Mouse (Mus musculus) megakaryocyte, embryonic 14.5 days (primary cell): ENCODE results near the gene Mrpl51. TPM values are rescaled to one million over a fixed set of nuclear protein-coding genes. Genes with fewer than 3 reads are reported as not detected.
A peak's percentile ranks its signal among the peaks of the same experiment; 100 is the strongest.

ENCODE experiments used
- H3K27me3 ChIP-seq: replicated peaks from 2 replicates; pipeline ENCODE3; 2012; ENCODE audit warnings: inconsistent platforms
- H3K36me3 ChIP-seq: replicated peaks from 2 replicates; pipeline ENCODE3; 2012; ENCODE audit warnings: low read length, inconsistent platforms, mixed read lengths
- H3K4me1 ChIP-seq: 2 replicates; pipeline ENCODE4 v1.6.1; 2012; ENCODE audit warnings: inconsistent platforms
- H3K4me3 ChIP-seq: replicated peaks from 2 replicates; pipeline ENCODE3; 2012; ENCODE audit warnings: moderate library complexity, mild to moderate bottlenecking, inconsistent platforms
- H3K9me3 ChIP-seq: 2 replicates; pipeline ENCODE4 v1.6.1; 2012; ENCODE audit warnings: inconsistent platforms
- FLI1 ChIP-seq: IDR thresholded peaks from 2 replicates; pipeline ENCODE4 v1.6.1; 2012; ENCODE audit warnings: low read length, inconsistent platforms, mixed read lengths
- GATA1 ChIP-seq: IDR thresholded peaks from 3 replicates; pipeline ENCODE4 v1.6.1; 2012; ENCODE audit warnings: mixed read lengths, low read length, inconsistent platforms, borderline replicate concordance
- polyA plus RNA-seq: library from polyadenylated mRNA; stranded (reverse); fragments of >175 nt; gene quantifications from 2 replicates; pipeline ENCODE4 v1.2.3, GENCODE M21; 2012; ENCODE audit warnings: low replicate concordance; ENCODE audit not compliant: insufficient read depth

Mrpl51 gene
- polyA plus RNA-seq: 68.3 and 124 TPM in 2 replicates

DNA sequence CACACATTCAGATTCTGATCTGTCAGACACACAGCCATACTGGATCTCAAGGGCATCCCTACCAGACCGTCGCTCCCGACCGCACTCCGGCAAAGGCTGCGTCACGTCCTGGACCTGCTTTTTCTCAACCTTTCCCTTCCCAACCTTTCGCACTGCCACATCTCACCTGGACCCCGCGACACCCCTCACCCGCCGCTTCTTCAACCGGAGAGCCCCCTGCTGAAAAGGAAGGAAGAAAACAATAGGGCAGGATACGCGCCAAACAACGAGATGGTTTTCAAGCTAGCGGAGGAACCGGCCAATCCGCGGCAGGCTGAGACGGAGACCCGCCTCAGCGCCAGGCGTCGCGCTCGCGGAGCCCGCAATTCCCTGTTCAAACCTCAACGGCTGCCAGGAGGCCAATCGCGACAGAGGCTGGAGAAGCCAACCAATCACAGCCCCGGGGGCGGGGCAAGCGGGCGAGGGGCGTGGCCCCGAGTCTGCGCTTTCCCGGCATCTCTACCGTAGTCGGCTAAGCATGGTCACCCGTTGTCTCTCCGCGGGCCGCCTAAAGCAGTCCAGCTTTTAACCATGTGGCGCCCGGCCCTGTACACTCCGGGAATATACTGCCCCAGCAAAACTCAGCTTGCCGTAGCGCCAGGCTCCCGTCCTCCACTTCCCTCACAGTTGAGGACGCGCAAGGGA is at the start of gene Mrpl51, which contains the start of gene Ncapd2:
Mrpl51 (plus strand) TSS at position 470 of the 684 bp plus-strand sequence.
Ncapd2 (minus strand) TSS at position 370 of the 684 bp plus-strand sequence.
- H3K9me3 ChIP-seq: no peaks in the 10 kb centered on the region
- peaks cover 57% of the 10 kb centered on the region for H3K36me3 ChIP-seq
- no peaks in the 10 kb centered on the region for H3K27me3 ChIP-seq
- H3K4me3 ChIP-seq: peak within 1 kb of the TSS; percentile 99
- TF ChIP-seq GATA1 (no peak), FLI1 (no peak)
- H3K4me1 ChIP-seq: peaks cover 35% of the 10 kb centered on the region

GRCm38 (mm10) chr6:125142436-125142835 is 49.2 kb upstream of the Mrpl51 start:
- Histone ChIP-seq H3K36me3 (peaks cover 74% of the 10 kb centered on the region), H3K9me3 (no peaks in the 10 kb centered on the region), H3K4me3 (no peak overlapping the region), H3K4me1 (peaks cover 45% of the 10 kb centered on the region), H3K27me3 (no peaks in the 10 kb centered on the region)
- TF ChIP-seq FLI1: no peak

DNA sequence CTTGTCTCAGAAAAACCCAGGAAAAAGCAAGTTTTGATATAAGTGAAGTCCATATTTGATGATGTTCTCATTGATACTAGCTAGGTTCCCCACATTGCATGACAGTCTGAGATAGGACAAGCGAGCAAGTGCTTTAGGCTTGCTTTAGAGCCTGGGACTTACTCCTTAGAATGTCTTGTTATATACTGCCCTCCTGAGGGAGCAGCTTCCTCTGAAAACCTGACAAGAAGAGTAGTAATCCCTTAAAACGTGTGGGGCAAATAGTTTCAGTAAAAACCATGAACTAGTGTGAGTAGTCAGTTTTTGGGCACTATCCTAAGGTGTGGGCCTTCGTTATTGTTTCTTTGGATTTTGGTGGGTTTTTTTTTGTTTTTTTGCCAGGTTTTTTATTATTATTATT is 48.5 kb upstream of the Mrpl51 start:
- H3K36me3 ChIP-seq: peaks cover 71% of the 10 kb centered on the region
- H3K4me3 ChIP-seq: no peak overlapping the region
- TF ChIP-seq FLI1 (no peak), GATA1 (no peak)
- H3K27me3 ChIP-seq: no peaks in the 10 kb centered on the region
- H3K9me3 ChIP-seq: no peaks in the 10 kb centered on the region
- peaks cover 52% of the 10 kb centered on the region for H3K4me1 ChIP-seq

DNA sequence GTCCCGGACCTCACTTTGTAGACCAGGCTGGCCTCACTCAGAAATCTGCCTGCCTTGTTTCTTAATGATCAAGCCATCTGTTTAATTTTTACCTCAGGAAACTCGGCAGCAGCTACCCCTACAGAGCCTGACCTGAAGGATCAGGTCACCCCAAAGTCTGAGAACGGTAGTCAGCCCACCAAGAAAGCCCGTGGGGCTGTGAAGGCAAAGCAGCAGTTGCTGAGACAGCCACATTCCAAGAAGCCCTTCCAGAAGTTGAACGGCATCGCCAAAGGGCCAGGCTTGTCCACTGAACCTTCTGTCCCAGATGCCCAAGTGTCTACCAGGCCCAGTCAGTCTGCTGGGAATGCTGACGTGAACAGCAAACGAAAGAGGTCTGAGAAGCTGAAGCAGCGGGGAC is 47.7 kb upstream of the Mrpl51 start:
- Histone ChIP-seq H3K27me3 (no peaks in the 10 kb centered on the region), H3K4me3 (peak overlapping the region; percentile 23), H3K36me3 (peaks cover 71% of the 10 kb centered on the region), H3K4me1 (peaks cover 60% of the 10 kb centered on the region), H3K9me3 (no peaks in the 10 kb centered on the region)
- no peak for TF ChIP-seq GATA1
- no peak for TF ChIP-seq FLI1

GRCm38 (mm10) chr6:125145001-125145400 is 46.6 kb upstream of the Mrpl51 start, which contains the start of gene Iffo1:
TSS of gene Iffo1 (plus strand) at chr6:125145241.
- TF ChIP-seq GATA1 (no peak), FLI1 (no peak)
- Histone ChIP-seq H3K4me1 (peaks cover 66% of the 10 kb centered on the region), H3K36me3 (peaks cover 70% of the 10 kb centered on the region), H3K4me3 (peak within 1 kb of the TSS; percentile 99), H3K9me3 (no peaks in the 10 kb centered on the region), H3K27me3 (no peaks in the 10 kb centered on the region)

DNA sequence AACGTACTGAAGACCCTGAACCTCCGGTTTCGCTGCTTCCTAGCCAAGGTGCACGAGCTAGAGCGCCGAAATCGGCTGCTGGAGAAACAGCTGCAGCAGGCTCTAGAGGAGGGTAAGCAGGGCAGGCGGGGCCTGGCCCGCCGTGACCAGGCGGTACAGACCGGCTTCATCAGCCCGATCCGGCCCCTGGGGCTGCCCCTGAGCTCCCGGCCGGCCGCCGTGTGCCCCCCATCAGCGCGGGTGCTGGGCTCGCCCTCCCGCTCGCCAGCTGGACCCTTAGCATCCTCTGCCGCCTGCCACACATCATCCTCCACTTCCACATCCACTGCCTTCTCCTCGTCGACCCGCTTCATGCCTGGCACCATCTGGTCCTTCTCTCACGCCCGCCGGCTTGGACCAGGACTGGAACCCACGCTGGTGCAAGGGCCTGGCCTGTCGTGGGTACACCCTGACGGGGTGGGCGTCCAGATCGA is 46.1 kb upstream of the Mrpl51 start:
- no peaks in the 10 kb centered on the region for H3K9me3 ChIP-seq
- H3K4me1 ChIP-seq: peaks cover 62% of the 10 kb centered on the region
- TF ChIP-seq GATA1: no peak
- peak overlapping the region; percentile 99 for H3K4me3 ChIP-seq
- H3K27me3 ChIP-seq: no peaks in the 10 kb centered on the region
- peaks cover 68% of the 10 kb centered on the region for H3K36me3 ChIP-seq

- Histone ChIP-seq H3K27me3 (no peaks in the 10 kb centered on the region), H3K4me1 (peaks cover 64% of the 10 kb centered on the region), H3K9me3 (no peaks in the 10 kb centered on the region), H3K36me3 (peaks cover 68% of the 10 kb centered on the region), H3K4me3 (peak overlapping the region; percentile 99)
- TF ChIP-seq FLI1 (no peak), GATA1 (no peak)
Observed at GRCm38 (mm10) chr6:125146148-125146547, 45.5 kb upstream of the Mrpl51 start.

DNA sequence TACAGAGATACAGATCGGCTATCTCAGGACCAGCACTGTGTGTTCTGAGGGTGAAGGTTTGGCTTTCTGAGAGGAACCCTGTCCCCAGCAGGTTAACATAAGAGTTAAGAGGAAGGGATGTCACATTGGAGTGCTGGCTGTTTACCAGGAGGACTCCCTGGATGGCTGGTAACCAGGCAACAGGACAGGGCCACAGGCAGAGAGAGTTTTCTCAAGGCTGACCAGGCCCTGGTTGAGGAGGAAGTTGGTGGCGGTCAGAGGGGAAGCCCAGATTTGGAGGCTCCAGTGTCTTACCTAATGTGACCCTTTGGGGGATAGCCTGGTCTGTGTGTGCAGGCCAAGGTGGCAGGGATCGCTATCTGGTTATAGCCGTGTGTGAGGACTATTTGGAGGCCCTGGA is 44.8 kb upstream of the Mrpl51 start:
- TF ChIP-seq GATA1 (no peak), FLI1 (no peak)
- peaks cover 67% of the 10 kb centered on the region for H3K4me1 ChIP-seq
- peaks cover 68% of the 10 kb centered on the region for H3K36me3 ChIP-seq
- peak overlapping the region; percentile 99 for H3K4me3 ChIP-seq
- H3K9me3 ChIP-seq: no peaks in the 10 kb centered on the region
- no peaks in the 10 kb centered on the region for H3K27me3 ChIP-seq

DNA sequence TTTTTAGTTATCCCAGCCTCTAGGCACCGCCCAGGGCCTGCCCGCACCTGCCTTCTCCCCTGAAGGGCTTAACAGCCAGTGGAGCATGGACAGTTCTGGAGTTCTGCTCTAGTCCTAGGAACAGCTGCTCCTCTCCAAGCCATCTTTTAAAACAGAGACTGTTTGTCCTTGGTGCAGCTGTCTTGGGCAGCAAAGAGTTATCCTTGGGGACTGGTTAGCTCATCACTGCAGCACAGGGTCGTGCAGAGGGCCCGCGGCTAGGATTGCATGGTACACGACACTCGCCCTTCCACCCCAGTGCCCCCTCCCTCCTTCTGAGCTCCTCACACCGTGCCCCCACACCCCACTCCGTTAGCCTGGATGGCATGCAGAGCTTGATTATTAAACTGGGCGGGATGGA is 44.3 kb upstream of the Mrpl51 start:
- Histone ChIP-seq H3K27me3 (no peaks in the 10 kb centered on the region), H3K4me1 (peaks cover 73% of the 10 kb centered on the region), H3K4me3 (peak overlapping the region; percentile 99), H3K9me3 (no peaks in the 10 kb centered on the region), H3K36me3 (peaks cover 68% of the 10 kb centered on the region)
- no peak for TF ChIP-seq FLI1
- no peak for TF ChIP-seq GATA1

DNA sequence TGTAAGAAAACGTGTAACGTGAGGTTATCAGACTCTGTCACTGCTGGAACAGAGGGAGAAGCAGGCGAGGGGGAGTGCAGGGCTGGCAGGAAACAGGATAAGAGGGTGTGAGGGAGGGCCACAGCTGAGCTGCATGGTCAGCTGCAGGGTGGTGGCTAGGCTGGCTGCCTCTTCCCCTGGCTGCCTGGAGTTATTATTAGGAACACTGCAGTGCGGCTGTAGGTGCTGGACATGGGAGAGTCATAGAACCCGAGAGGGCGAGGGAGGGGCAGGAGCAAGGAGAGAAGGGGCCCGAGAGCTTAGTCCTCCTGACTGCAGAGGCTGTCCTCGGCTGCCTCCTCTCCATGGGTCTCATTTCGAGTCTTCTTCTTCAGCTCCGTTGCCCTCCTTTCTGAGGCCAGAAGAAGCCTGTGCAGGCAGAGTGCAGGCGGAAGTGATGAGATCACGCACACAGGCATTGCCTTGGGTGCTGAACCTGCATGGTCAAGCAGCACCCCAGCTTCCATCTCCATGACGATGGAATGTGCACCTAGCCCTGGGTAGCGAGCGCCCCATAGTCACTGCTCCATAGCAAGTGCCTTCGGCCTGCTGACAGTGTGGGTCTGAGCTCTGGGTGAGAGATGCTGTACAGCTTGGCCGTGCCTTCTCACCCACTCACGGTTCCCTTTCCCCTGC is 43.2 kb upstream of the Mrpl51 start:
- Histone ChIP-seq H3K27me3 (no peaks in the 10 kb centered on the region), H3K9me3 (no peaks in the 10 kb centered on the region), H3K4me1 (peaks cover 83% of the 10 kb centered on the region), H3K4me3 (peak overlapping the region; percentile 90), H3K36me3 (peaks cover 72% of the 10 kb centered on the region)
- TF ChIP-seq GATA1 (no peak), FLI1 (no peak)
